Mouse (Mus musculus): Measurements from ENCODE around the gene Ypel4. TPM values are rescaled to one million over a fixed set of nuclear protein-coding genes. Genes with fewer than 3 reads are reported as not detected.
"Not testable (repeated sequence)": the region's sequence is repeated elsewhere in the genome, so short reads cannot be mapped to it uniquely, and the experiment has no call there.

Ypel4 gene
- polyA plus RNA-seq, 1 experiment from 2014 or later = 3.4 TPM

DNA sequence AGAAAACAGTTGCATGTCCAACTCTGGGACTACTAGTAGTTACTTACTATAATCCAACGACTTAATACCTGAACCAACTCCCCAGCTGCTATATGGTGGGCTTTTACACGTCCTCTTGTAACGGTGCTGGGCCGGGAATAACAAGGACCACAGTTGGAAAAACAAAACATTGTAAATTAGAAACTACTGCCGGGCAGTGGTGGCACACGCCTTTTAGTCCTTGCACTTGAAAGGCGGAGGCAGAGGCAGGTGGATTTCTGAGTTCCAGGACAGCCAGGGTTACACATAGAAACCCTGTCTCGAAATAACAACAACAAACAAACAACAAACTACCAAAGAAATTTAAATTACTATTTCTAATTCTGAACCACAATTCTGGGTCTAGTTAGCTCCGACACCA lies 7.1 kb upstream of the Ypel4 start:
- Histone ChIP-seq H3K27me3 (replicated peaks; ENCODE audit: insufficient read depth, low read length) (no peaks in the 10 kb centered on the region), H3K36me3 (ENCODE audit: insufficient read depth, low read length) (peaks cover 10% of the 10 kb centered on the region; the same call in 1 of the 2 replicates), H3K4me1 (ENCODE audit: insufficient read depth, low read depth, low read length) (peaks cover 6% of the 10 kb centered on the region; the same call in 1 of the 2 replicates), H3K9me3 (ENCODE audit: low read length) (no peaks in the 10 kb centered on the region), H3K9ac (replicated peaks; ENCODE audit: low read depth) (peak overlapping the region; percentile 62), H3K4me2 (replicated peaks; ENCODE audit: low read depth, low read length) (peak overlapping the region; percentile 72), H3K27ac (ENCODE audit: low read length) (peak overlapping the region; percentile 85; the same call in 1 of the 2 replicates), H3K4me3 (ENCODE audit: low read depth, low read length) (peak overlapping the region; percentile 52)
- ATAC-seq (no peak), DNase-seq (ENCODE audit: low spot score) (no peak)
- 3% methylated on average over 9 of the region's 9 CpGs for WGBS
- TF ChIP-seq EP300 (IDR thresholded peaks at IDR 0.05) (no peak), CTCF (IDR thresholded peaks at IDR 0.05) (no peak)

DNA sequence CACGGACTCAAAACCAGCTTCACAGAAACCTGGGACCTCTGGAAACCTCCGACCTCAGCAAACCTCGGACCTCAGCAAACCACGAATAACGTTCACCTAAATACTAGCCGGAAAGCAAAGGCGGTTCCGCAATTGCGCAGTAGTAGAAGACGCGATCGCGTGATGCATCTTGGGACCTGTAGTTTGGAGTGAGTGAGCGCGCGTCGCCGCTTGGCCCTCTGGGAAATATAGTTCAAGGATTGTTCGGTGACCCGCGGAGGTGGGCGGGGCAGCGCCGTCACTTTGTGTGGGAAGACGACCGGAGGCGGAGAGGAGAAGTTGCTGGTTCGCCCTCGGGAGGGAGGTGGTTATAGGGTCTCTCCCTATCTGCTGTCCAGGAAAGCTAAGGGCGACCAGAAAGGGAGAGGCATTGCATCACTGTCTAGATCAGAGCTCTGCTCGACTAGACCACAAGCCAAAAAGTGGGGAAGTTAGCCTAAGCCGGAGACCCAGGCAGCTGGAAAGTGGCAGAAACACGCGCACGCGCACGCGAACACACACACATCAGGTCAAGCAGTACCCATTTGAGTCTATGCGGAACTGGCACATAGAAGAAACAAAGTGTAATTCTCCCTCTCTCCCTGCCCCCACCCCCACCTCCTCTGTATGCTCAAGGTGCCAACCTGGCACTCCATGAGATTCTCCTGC lies 6.5 kb upstream of the Ypel4 start, which contains the start of gene Clp1:
Clp1 (minus strand) TSS at position 179 of the 687 bp plus-strand sequence.
- H3K4me2 ChIP-seq (replicated peaks; ENCODE audit: low read depth, low read length) = peak within 1 kb of the TSS; percentile 72
- peak; percentile 99 for DNase-seq (ENCODE audit: low spot score)
- peaks cover 6% of the 10 kb centered on the region; the same call in 1 of the 2 replicates for H3K4me1 ChIP-seq (ENCODE audit: insufficient read depth, low read depth, low read length)
- H3K36me3 ChIP-seq (ENCODE audit: insufficient read depth, low read length) = peaks cover 10% of the 10 kb centered on the region; the same call in 1 of the 2 replicates
- H3K27me3 ChIP-seq (replicated peaks; ENCODE audit: insufficient read depth, low read length) = no peaks in the 10 kb centered on the region
- no peaks in the 10 kb centered on the region for H3K9me3 ChIP-seq (ENCODE audit: low read length)
- peak within 1 kb of the TSS; percentile 52 for H3K4me3 ChIP-seq (ENCODE audit: low read depth, low read length)
- WGBS = under 1% methylated on average over 39 of the region's 39 CpGs
- H3K9ac ChIP-seq (replicated peaks; ENCODE audit: low read depth) = peak within 1 kb of the TSS; percentile 62
- TF ChIP-seq EP300 (IDR thresholded peaks at IDR 0.05) (no peak), CTCF (IDR thresholded peaks at IDR 0.05) (0 out of 2 replicates have a peak, but pooled peaks have one; percentile 17)
- peak within 1 kb of the TSS; percentile 85 for H3K27ac ChIP-seq (ENCODE audit: low read length)
- peak; percentile 99 for ATAC-seq

DNA sequence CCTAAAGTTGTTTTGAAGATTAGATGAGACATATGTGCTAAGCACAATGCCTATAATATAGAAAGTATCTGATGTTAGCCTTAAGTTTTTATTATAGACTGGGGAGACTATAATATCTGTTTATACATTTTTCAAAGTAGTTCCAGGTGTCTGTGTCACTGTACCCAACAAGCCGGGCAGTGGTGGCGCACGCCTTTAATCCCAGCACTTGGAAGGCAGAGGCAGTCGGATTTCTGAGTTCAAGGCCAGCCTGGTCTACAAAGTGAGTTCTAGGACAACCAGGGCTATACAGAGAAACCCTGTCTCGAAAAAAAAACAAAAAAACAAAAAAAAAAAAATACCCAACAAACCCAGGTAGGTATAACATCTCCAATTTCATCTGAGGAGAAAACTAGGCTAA lies 5.7 kb upstream of the Ypel4 start:
- WGBS = 79% methylated on average over 5 of the region's 5 CpGs
- H3K36me3 ChIP-seq (ENCODE audit: insufficient read depth, low read length) = peaks cover 10% of the 10 kb centered on the region; the same call in 1 of the 2 replicates
- not testable (repeated sequence) for DNase-seq (ENCODE audit: low spot score); H3K9me3 ChIP-seq (ENCODE audit: low read length); H3K4me1 ChIP-seq (ENCODE audit: insufficient read depth, low read depth, low read length); H3K27me3 ChIP-seq (replicated peaks; ENCODE audit: insufficient read depth, low read length); H3K27ac ChIP-seq (ENCODE audit: low read length); H3K4me2 ChIP-seq (replicated peaks; ENCODE audit: low read depth, low read length); H3K9ac ChIP-seq (replicated peaks; ENCODE audit: low read depth); ATAC-seq; H3K4me3 ChIP-seq (ENCODE audit: low read depth, low read length)

DNA sequence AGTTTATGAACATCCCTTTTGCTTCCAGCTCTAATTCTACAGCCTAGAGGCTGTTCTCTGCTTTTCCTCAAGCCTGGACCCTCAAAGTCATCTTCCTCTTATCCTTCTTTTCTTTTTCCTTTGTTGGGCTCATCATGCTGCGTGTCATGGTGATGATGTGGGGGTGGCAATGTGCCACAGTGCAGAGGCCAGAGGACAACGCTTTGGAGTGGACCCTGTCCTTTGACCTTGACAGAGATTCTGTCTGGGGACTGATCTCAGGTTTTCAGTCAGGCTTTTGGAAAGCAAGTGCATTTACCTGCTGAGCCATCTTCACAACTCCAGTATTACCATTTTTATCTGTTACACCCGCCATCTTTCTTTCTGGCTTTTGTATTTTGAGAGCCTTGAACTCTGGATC lies 2.7 kb upstream of the Ypel4 start:
- Histone ChIP-seq H3K9ac (replicated peaks; ENCODE audit: low read depth) (no peak overlapping the region), H3K27me3 (replicated peaks; ENCODE audit: insufficient read depth, low read length) (0 out of 2 replicates have a peak, but pooled peaks cover 11% of the 10 kb centered on the region), H3K4me3 (ENCODE audit: low read depth, low read length) (no peak overlapping the region), H3K9me3 (ENCODE audit: low read length) (no peaks in the 10 kb centered on the region), H3K4me2 (replicated peaks; ENCODE audit: low read depth, low read length) (no peak overlapping the region), H3K36me3 (ENCODE audit: insufficient read depth, low read length) (no peaks in the 10 kb centered on the region), H3K27ac (ENCODE audit: low read length) (no peak overlapping the region), H3K4me1 (ENCODE audit: insufficient read depth, low read depth, low read length) (peaks cover 9% of the 10 kb centered on the region; the same call in 1 of the 2 replicates)
- DNase-seq (ENCODE audit: low spot score) (no peak), ATAC-seq (no peak)
- TF ChIP-seq EP300 (IDR thresholded peaks at IDR 0.05) = no peak
- 63% methylated on average over 3 of the region's 3 CpGs for WGBS

DNA sequence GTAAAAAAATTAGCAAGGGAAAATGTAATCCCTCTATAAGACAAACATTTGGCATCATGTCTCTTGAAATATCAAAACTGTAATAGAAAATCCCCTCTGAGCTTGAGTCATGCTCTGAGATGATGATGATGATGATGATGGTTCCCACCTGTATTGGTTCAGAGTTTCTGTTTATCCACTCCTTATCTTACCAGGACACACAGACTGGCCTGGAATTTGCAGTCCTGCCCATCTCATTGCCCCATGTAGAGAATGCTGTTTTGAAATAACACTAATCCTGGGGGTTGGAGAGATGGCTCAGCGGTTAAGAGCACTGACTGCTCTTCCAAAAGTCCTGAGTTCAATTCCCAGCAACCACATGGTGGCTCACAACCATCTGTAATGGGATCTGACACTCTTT lies 1.5 kb upstream of the Ypel4 start:
- ATAC-seq = no peak
- no peak overlapping the region for H3K4me2 ChIP-seq (replicated peaks; ENCODE audit: low read depth, low read length)
- 78% methylated on average over 1 of the region's 1 CpGs for WGBS

DNA sequence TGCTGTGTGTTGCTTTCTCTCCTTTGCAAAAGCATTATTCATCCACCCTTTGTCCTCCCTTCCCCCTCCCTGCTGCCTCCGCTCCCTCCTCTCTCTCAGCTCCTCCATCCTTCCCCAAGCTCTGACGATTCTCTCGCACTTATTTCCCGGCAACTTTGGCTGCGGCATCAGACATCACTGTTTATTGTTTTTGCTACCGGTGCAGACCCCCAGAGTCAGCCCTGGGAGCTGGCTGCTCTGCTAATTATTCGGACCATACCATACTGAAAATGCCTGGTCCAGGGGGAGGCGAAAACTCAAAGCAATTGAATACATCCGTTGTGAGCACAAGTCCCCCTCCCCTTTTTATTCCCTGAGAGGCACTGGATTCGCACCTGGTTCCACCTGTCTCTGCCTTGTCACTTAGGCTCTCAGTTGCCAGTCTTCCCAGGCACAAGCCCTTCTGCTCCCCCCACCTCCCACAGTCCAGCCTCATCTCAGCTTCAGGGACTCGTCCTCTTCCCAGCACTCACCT lies 550 bp downstream of the Ypel4 start:
- Histone ChIP-seq H3K9me3 (ENCODE audit: low read length) (no peaks in the 10 kb centered on the region), H3K4me2 (replicated peaks; ENCODE audit: low read depth, low read length) (peak overlapping the region; percentile 40), H3K4me1 (ENCODE audit: insufficient read depth, low read depth, low read length) (peaks cover 10% of the 10 kb centered on the region; the same call in 1 of the 2 replicates), H3K9ac (replicated peaks; ENCODE audit: low read depth) (no peak overlapping the region), H3K4me3 (ENCODE audit: low read depth, low read length) (peak overlapping the region; percentile 19), H3K27ac (ENCODE audit: low read length) (no peak overlapping the region), H3K36me3 (ENCODE audit: insufficient read depth, low read length) (no peaks in the 10 kb centered on the region), H3K27me3 (replicated peaks; ENCODE audit: insufficient read depth, low read length) (0 out of 2 replicates have a peak, but pooled peaks cover 11% of the 10 kb centered on the region)
- ATAC-seq (no peak), DNase-seq (ENCODE audit: low spot score) (no peak)
- TF ChIP-seq EP300 (IDR thresholded peaks at IDR 0.05) (no peak), CTCF (IDR thresholded peaks at IDR 0.05) (no peak)
- WGBS = 0% methylated on average over 11 of the region's 11 CpGs

More for the DNA sequence above, 1.5 kb upstream of the Ypel4 start:
- Histone ChIP-seq H3K4me1 (ENCODE audit: insufficient read depth, low read depth, low read length) (peaks cover 6% of the 10 kb centered on the region; the same call in 1 of the 2 replicates), H3K4me3 (ENCODE audit: low read depth, low read length) (no peak overlapping the region), H3K36me3 (ENCODE audit: insufficient read depth, low read length) (no peaks in the 10 kb centered on the region), H3K27ac (ENCODE audit: low read length) (no peak overlapping the region), H3K9ac (replicated peaks; ENCODE audit: low read depth) (no peak overlapping the region), H3K9me3 (ENCODE audit: low read length) (no peaks in the 10 kb centered on the region), H3K27me3 (replicated peaks; ENCODE audit: insufficient read depth, low read length) (0 out of 2 replicates have a peak, but pooled peaks cover 11% of the 10 kb centered on the region)
- no peak for DNase-seq (ENCODE audit: low spot score)
- no peak for TF ChIP-seq CTCF (IDR thresholded peaks at IDR 0.05)
- TF ChIP-seq EP300 (IDR thresholded peaks at IDR 0.05) = no peak

Data from lung, postnatal 0 days (tissue).